Mouse (Mus musculus) thymus, adult 2 months (tissue): ENCODE measurements at regions not wholly inside any gene's neighbourhood (a gene's known extent, or its start where the extent isn't known, plus 50 kb on each side); places are given as distances from the start of the nearest gene placed in this dataset.

Source experiments
- DNase-seq: peaks from one replicate; pipeline ENCODE4 v3.0.0; 2021
- H3K27ac ChIP-seq: fragments of 200-500 bp; 2 replicates; pipeline ENCODE4 v1.5.1; 2012; ENCODE audit warnings: low read length, control low read depth; ENCODE audit not compliant: control insufficient read depth, insufficient read depth
- H3K27me3 ChIP-seq: fragments of 200-500 bp; 2 replicates; pipeline ENCODE4 v1.6.1; 2012; ENCODE audit warnings: mild to moderate bottlenecking, low read length, moderate library complexity, mixed read lengths; ENCODE audit not compliant: control insufficient read depth, insufficient read depth
- H3K36me3 ChIP-seq: fragments of 200-500 bp; 2 replicates; pipeline ENCODE4 v1.6.1; 2012; ENCODE audit warnings: mild to moderate bottlenecking, low read length, moderate library complexity; ENCODE audit not compliant: control insufficient read depth, insufficient read depth
- H3K4me1 ChIP-seq: fragments of 200-500 bp; replicated peaks from 2 replicates; pipeline ENCODE4 v1.6.1; 2012; ENCODE audit warnings: low read length; ENCODE audit not compliant: control insufficient read depth, insufficient read depth
- H3K4me3 ChIP-seq: fragments of 200-500 bp; 2 replicates; pipeline ENCODE4 v1.5.1; 2012; ENCODE audit warnings: mild to moderate bottlenecking, low read length, control low read depth, moderate library complexity; ENCODE audit not compliant: control insufficient read depth, insufficient read depth
- CTCF ChIP-seq: fragments of 200-500 bp; IDR thresholded peaks from 2 replicates; pipeline ENCODE4 v1.5.1; 2012; ENCODE audit warnings: mild to moderate bottlenecking, control low read depth, low read length, moderate library complexity, borderline replicate concordance; ENCODE audit not compliant: control insufficient read depth, poor library complexity, insufficient read depth; ENCODE audit errors: extremely low read depth
- POLR2A ChIP-seq: fragments of 200-500 bp; IDR thresholded peaks from 2 replicates; pipeline ENCODE4 v1.6.1; 2012; ENCODE audit warnings: mild to moderate bottlenecking, low read length, control low read depth, moderate library complexity; ENCODE audit not compliant: control insufficient read depth, poor library complexity, insufficient read depth; ENCODE audit errors: extremely low read depth
- WGBS: fragments of 180-500 bp; shearing (Covaris S2); methylation state at CpG from one replicate; pipeline ENCODE4 v1.1.7; 2018; 5-methylcytosine and 5-hydroxymethylcytosine counted together

- 90% methylated on average over 11 of the region's 11 CpGs for WGBS
- DNase-seq: no peak
- Histone ChIP-seq H3K27me3 (no peaks in the 10 kb centered on the region), H3K4me1 (no peaks in the 10 kb centered on the region), H3K4me3 (no peak overlapping the region), H3K36me3 (no peaks in the 10 kb centered on the region), H3K27ac (no peak overlapping the region)
- no peak for TF ChIP-seq POLR2A
- no peak for TF ChIP-seq CTCF
Measured at GRCm38 (mm10) chr13:92911660-92912284, 67.2 kb downstream of the Mtx3 start.

- TF ChIP-seq CTCF (no peak), POLR2A (no peak)
- H3K4me1 ChIP-seq: no peaks in the 10 kb centered on the region
- H3K27me3 ChIP-seq: no peaks in the 10 kb centered on the region
- WGBS: 83% methylated on average over 2 of the region's 2 CpGs
- no peak for DNase-seq
- no peaks in the 10 kb centered on the region for H3K36me3 ChIP-seq
- no peak overlapping the region for H3K27ac ChIP-seq
- H3K4me3 ChIP-seq: no peak overlapping the region
Measured at GRCm38 (mm10) chr13:92912661-92913060, 68.1 kb downstream of the Mtx3 start.

- Histone ChIP-seq H3K27ac (no peak overlapping the region), H3K4me1 (no peaks in the 10 kb centered on the region), H3K36me3 (no peaks in the 10 kb centered on the region), H3K27me3 (no peaks in the 10 kb centered on the region), H3K4me3 (no peak overlapping the region)
- TF ChIP-seq POLR2A (no peak), CTCF (no peak)
- no peak for DNase-seq
- WGBS: 21% methylated on average over 3 of the region's 3 CpGs
Measured at GRCm38 (mm10) chr13:92914631-92915030, 70.1 kb downstream of the Mtx3 start.

- H3K36me3 ChIP-seq: no peaks in the 10 kb centered on the region
- no peak for DNase-seq
- TF ChIP-seq POLR2A (no peak), CTCF (no peak)
- H3K27me3 ChIP-seq: no peaks in the 10 kb centered on the region
- no peak overlapping the region for H3K4me3 ChIP-seq
- H3K27ac ChIP-seq: no peak overlapping the region
- 77% methylated on average over 2 of the region's 2 CpGs for WGBS
- H3K4me1 ChIP-seq: no peaks in the 10 kb centered on the region
Measured at GRCm38 (mm10) chr13:92915221-92915839, 70.8 kb downstream of the Mtx3 start.

- no peak for TF ChIP-seq CTCF
- no peak for TF ChIP-seq POLR2A
- H3K4me3 ChIP-seq: no peak overlapping the region
- H3K4me1 ChIP-seq: no peaks in the 10 kb centered on the region
- H3K36me3 ChIP-seq: no peaks in the 10 kb centered on the region
- H3K27ac ChIP-seq: no peak overlapping the region
- no peaks in the 10 kb centered on the region for H3K27me3 ChIP-seq
- DNase-seq: no peak
- 91% methylated on average over 5 of the region's 5 CpGs for WGBS
Measured at GRCm38 (mm10) chr13:92915948-92916710, 71.6 kb downstream of the Mtx3 start.

GRCm38 (mm10) chr13:92919882-92920281 lies 75.3 kb downstream of the Mtx3 start:
- DNase-seq: no peak
- no peaks in the 10 kb centered on the region for H3K27me3 ChIP-seq
- H3K27ac ChIP-seq: no peak overlapping the region
- no peak overlapping the region for H3K4me3 ChIP-seq
- TF ChIP-seq POLR2A (no peak), CTCF (no peak)
- no peaks in the 10 kb centered on the region for H3K4me1 ChIP-seq
- H3K36me3 ChIP-seq: no peaks in the 10 kb centered on the region
- 76% methylated on average over 2 of the region's 2 CpGs for WGBS

- WGBS: 94% methylated on average over 3 of the region's 3 CpGs
- Histone ChIP-seq H3K27ac (no peak overlapping the region), H3K4me1 (no peaks in the 10 kb centered on the region), H3K36me3 (no peaks in the 10 kb centered on the region), H3K4me3 (no peak overlapping the region), H3K27me3 (no peaks in the 10 kb centered on the region)
- TF ChIP-seq POLR2A (no peak), CTCF (no peak)
- DNase-seq: no peak
Measured at GRCm38 (mm10) chr13:92921936-92922335, 77.4 kb downstream of the Mtx3 start.
